Mouse (Mus musculus) heart, embryonic 16.5 days (tissue): ENCODE measurements around the gene Flt3. TPM values are rescaled to one million over a fixed set of nuclear protein-coding genes. Genes with fewer than 3 reads are reported as not detected.

ENCODE experiments used
- ATAC-seq: fragments of 200-750 bp; cut with Nextera tagmentation; replicated peaks from 2 replicates; pipeline ENCODE4 v1.8.0; 2017; ENCODE audit warnings: moderate number of reproducible peaks; ENCODE audit not compliant: insufficient read depth, low FRiP score; ENCODE audit errors: extremely low read depth
- H3K27ac ChIP-seq: fragments of 300-500 bp; sonication (generic); 2 replicates; pipeline ENCODE4 v1.5.1; 2014; ENCODE audit warnings: mild to moderate bottlenecking, low read length, control low read depth, moderate library complexity
- H3K27me3 ChIP-seq: fragments of 300-500 bp; sonication (generic); 2 replicates; pipeline ENCODE4 v1.6.1; 2014; ENCODE audit warnings: low read length, mixed read lengths; ENCODE audit not compliant: control insufficient read depth, insufficient read depth
- H3K36me3 ChIP-seq: fragments of 300-500 bp; sonication (generic); 2 replicates; pipeline ENCODE4 v1.6.1; 2014; ENCODE audit not compliant: control insufficient read depth, insufficient read depth
- H3K4me1 ChIP-seq: fragments of 300-500 bp; sonication (generic); 2 replicates; pipeline ENCODE4 v1.6.1; 2014; ENCODE audit warnings: low read length, mixed read lengths; ENCODE audit not compliant: control insufficient read depth, insufficient read depth
- H3K4me2 ChIP-seq: fragments of 300-500 bp; sonication (generic); 2 replicates; pipeline ENCODE4 v1.6.1; 2014; ENCODE audit warnings: low read depth, mild to moderate bottlenecking, control low read depth, low read length
- H3K4me3 ChIP-seq: fragments of 300-500 bp; sonication (generic); 2 replicates; pipeline ENCODE4 v1.5.1; 2014; ENCODE audit warnings: mild to moderate bottlenecking, control low read depth, low read length
- H3K9ac ChIP-seq: fragments of 300-500 bp; sonication (generic); 2 replicates; pipeline ENCODE4 v1.6.1; 2014; ENCODE audit warnings: low read length, control low read depth
- H3K9me3 ChIP-seq: fragments of 300-500 bp; sonication (generic); replicated peaks from 2 replicates; pipeline ENCODE4 v1.6.1; 2016; ENCODE audit warnings: low read length; ENCODE audit not compliant: control insufficient read depth
- WGBS: fragments of 180-500 bp; shearing (Covaris S2); extraction: QIAGEN DNeasy Blood & Tissue Kit; methylation state at CpG from one replicate; pipeline ENCODE4 v1.1.7; 2014; 5-methylcytosine and 5-hydroxymethylcytosine counted together
- polyA plus RNA-seq: library from polyadenylated mRNA; unstranded; fragments of >200 nt; fragmentation: Nextera tagmentation; extraction: Ambion mirVana; gene quantifications from 2 replicates; pipeline ENCODE4 v1.2.1, GENCODE M21; 2015

The Flt3 gene
- polyA plus RNA-seq, 1 experiment from 2014 or later = 0.37 TPM

GRCm38 (mm10) chr5:147351931-147352330 is 48.4 kb downstream of the Flt3 start:
- ATAC-seq = no peak
- WGBS = 77% methylated on average over 8 of the region's 8 CpGs
- H3K4me1 ChIP-seq = no peaks in the 10 kb centered on the region
- no peak overlapping the region for H3K27ac ChIP-seq
- H3K4me3 ChIP-seq = no peak overlapping the region
- no peak overlapping the region for H3K4me2 ChIP-seq
- no peaks in the 10 kb centered on the region for H3K9me3 ChIP-seq
- H3K9ac ChIP-seq = no peak overlapping the region
- H3K36me3 ChIP-seq = no peaks in the 10 kb centered on the region
- H3K27me3 ChIP-seq = no peaks in the 10 kb centered on the region

- ATAC-seq = no peak
- H3K4me2 ChIP-seq = no peak overlapping the region
- H3K27ac ChIP-seq = no peak overlapping the region
- H3K4me1 ChIP-seq = no peaks in the 10 kb centered on the region
- no peak overlapping the region for H3K9ac ChIP-seq
- 65% methylated on average over 1 of the region's 1 CpGs for WGBS
- H3K4me3 ChIP-seq = no peak overlapping the region
- H3K27me3 ChIP-seq = no peaks in the 10 kb centered on the region
- no peaks in the 10 kb centered on the region for H3K36me3 ChIP-seq
- no peaks in the 10 kb centered on the region for H3K9me3 ChIP-seq
Observed at GRCm38 (mm10) chr5:147345981-147346380, 54.3 kb downstream of the Flt3 start.

GRCm38 (mm10) chr5:147343904-147344303 is 56.4 kb downstream of the Flt3 start:
- Histone ChIP-seq H3K9ac (no peak overlapping the region), H3K27me3 (no peaks in the 10 kb centered on the region)

GRCm38 (mm10) chr5:147342901-147343300 is 57.4 kb downstream of the Flt3 start:
- H3K4me3 ChIP-seq = no peak overlapping the region
- no peak for ATAC-seq
- H3K27me3 ChIP-seq = no peaks in the 10 kb centered on the region
- H3K9me3 ChIP-seq = no peaks in the 10 kb centered on the region
- no peaks in the 10 kb centered on the region for H3K4me1 ChIP-seq
- no peak overlapping the region for H3K9ac ChIP-seq
- no peak overlapping the region for H3K4me2 ChIP-seq
- H3K36me3 ChIP-seq = no peaks in the 10 kb centered on the region
- no peak overlapping the region for H3K27ac ChIP-seq
- WGBS = 84% methylated on average over 6 of the region's 6 CpGs

More at GRCm38 (mm10) chr5:147343904-147344303, 56.4 kb downstream of the Flt3 start:
- no peak for ATAC-seq
- H3K4me2 ChIP-seq = no peak overlapping the region
- no peak overlapping the region for H3K27ac ChIP-seq
- WGBS = 77% methylated on average over 10 of the region's 10 CpGs
- H3K36me3 ChIP-seq = no peaks in the 10 kb centered on the region
- H3K4me3 ChIP-seq = no peak overlapping the region
- H3K9me3 ChIP-seq = no peaks in the 10 kb centered on the region
- no peaks in the 10 kb centered on the region for H3K4me1 ChIP-seq

GRCm38 (mm10) chr5:147340741-147341414 is 59.4 kb downstream of the Flt3 start:
- H3K9me3 ChIP-seq = no peaks in the 10 kb centered on the region
- no peak overlapping the region for H3K4me2 ChIP-seq
- no peak overlapping the region for H3K4me3 ChIP-seq
- H3K27ac ChIP-seq = peak overlapping the region; percentile 18; the same call in 1 of the 2 replicates
- H3K4me1 ChIP-seq = no peaks in the 10 kb centered on the region
- H3K27me3 ChIP-seq = no peaks in the 10 kb centered on the region
- WGBS = 49% methylated on average over 13 of the region's 13 CpGs
- no peak overlapping the region for H3K9ac ChIP-seq
- H3K36me3 ChIP-seq = no peaks in the 10 kb centered on the region
- ATAC-seq = peak; percentile 45; the same call in 1 of the 2 replicates

GRCm38 (mm10) chr5:147339560-147339959 is 60.7 kb downstream of the Flt3 start:
- Histone ChIP-seq H3K4me1 (no peaks in the 10 kb centered on the region), H3K4me2 (no peak overlapping the region), H3K9me3 (no peaks in the 10 kb centered on the region), H3K36me3 (no peaks in the 10 kb centered on the region), H3K27ac (no peak overlapping the region), H3K9ac (no peak overlapping the region), H3K27me3 (no peaks in the 10 kb centered on the region), H3K4me3 (no peak overlapping the region)
- WGBS = 73% methylated on average over 11 of the region's 11 CpGs
- ATAC-seq = no peak

- H3K36me3 ChIP-seq = no peaks in the 10 kb centered on the region
- no peaks in the 10 kb centered on the region for H3K9me3 ChIP-seq
- no peak overlapping the region for H3K27ac ChIP-seq
- no peak overlapping the region for H3K4me2 ChIP-seq
- H3K9ac ChIP-seq = no peak overlapping the region
- no peaks in the 10 kb centered on the region for H3K27me3 ChIP-seq
- no peak overlapping the region for H3K4me3 ChIP-seq
- 68% methylated on average over 9 of the region's 9 CpGs for WGBS
- ATAC-seq = no peak
- H3K4me1 ChIP-seq = no peaks in the 10 kb centered on the region
Observed at GRCm38 (mm10) chr5:147338967-147339366, 61.3 kb downstream of the Flt3 start.

GRCm38 (mm10) chr5:147332711-147333110 is 67.6 kb downstream of the Flt3 start:
- Histone ChIP-seq H3K4me1 (no peaks in the 10 kb centered on the region), H3K27me3 (no peaks in the 10 kb centered on the region; the same call in 1 of the 2 replicates), H3K36me3 (no peaks in the 10 kb centered on the region), H3K4me3 (no peak overlapping the region), H3K9ac (no peak overlapping the region), H3K9me3 (no peaks in the 10 kb centered on the region), H3K4me2 (no peak overlapping the region), H3K27ac (no peak overlapping the region)
- 27% methylated on average over 7 of the region's 7 CpGs for WGBS
- no peak for ATAC-seq

- no peaks in the 10 kb centered on the region for H3K9me3 ChIP-seq
- WGBS = 43% methylated on average over 2 of the region's 2 CpGs
- H3K27ac ChIP-seq = no peak overlapping the region
- ATAC-seq = no peak
- H3K9ac ChIP-seq = no peak overlapping the region
- no peaks in the 10 kb centered on the region; the same call in 1 of the 2 replicates for H3K27me3 ChIP-seq
- no peak overlapping the region for H3K4me3 ChIP-seq
- no peaks in the 10 kb centered on the region for H3K36me3 ChIP-seq
- no peak overlapping the region for H3K4me2 ChIP-seq
- no peaks in the 10 kb centered on the region for H3K4me1 ChIP-seq
Observed at GRCm38 (mm10) chr5:147331547-147331946, 68.7 kb downstream of the Flt3 start.
